Mouse (Mus musculus) olfactory bulb, adult 2 months (tissue): Measurements from ENCODE around the gene Afp. TPM values are rescaled to one million over a fixed set of nuclear protein-coding genes. Genes with fewer than 3 reads are reported as not detected.

Experiments used
- H3K27ac ChIP-seq: fragments of 200-500 bp; 2 replicates; pipeline ENCODE4 v1.5.1; 2012; ENCODE audit warnings: low read depth, low read length; ENCODE audit not compliant: insufficient read depth
- H3K4me1 ChIP-seq: fragments of 200-500 bp; 2 replicates; pipeline ENCODE4 v1.6.1; 2012; ENCODE audit warnings: low read length; ENCODE audit not compliant: control insufficient read depth, insufficient read depth
- H3K4me3 ChIP-seq: fragments of 200-500 bp; 2 replicates; pipeline ENCODE4 v1.5.1; 2012; ENCODE audit warnings: mild to moderate bottlenecking, low read depth, low read length, moderate library complexity; ENCODE audit not compliant: insufficient read depth
- CTCF ChIP-seq: fragments of 200-500 bp; IDR thresholded peaks from 2 replicates; pipeline ENCODE4 v1.5.1; 2012; ENCODE audit warnings: low read depth, mild to moderate bottlenecking, low read length, moderate library complexity; ENCODE audit not compliant: insufficient read depth
- POLR2A ChIP-seq: fragments of 200-500 bp; IDR thresholded peaks from 2 replicates; pipeline ENCODE4 v1.6.1; 2012; ENCODE audit warnings: mild to moderate bottlenecking, low read depth, low read length, moderate library complexity; ENCODE audit not compliant: insufficient read depth
- WGBS: fragments of 180-500 bp; shearing (Covaris S2); methylation state at CpG from one replicate; pipeline ENCODE4 v1.1.7; 2018; 5-methylcytosine and 5-hydroxymethylcytosine counted together
- polyA plus RNA-seq: library from polyadenylated mRNA; stranded (reverse); fragments of >200 nt; gene quantifications from 2 replicates; pipeline ENCODE4 v1.2.4, GENCODE M21; 2012; ENCODE audit warnings: low replicate concordance; ENCODE audit not compliant: missing spikeins, insufficient read depth, insufficient read length

Afp gene
- polyA plus RNA-seq, 1 experiment: not detected

DNA sequence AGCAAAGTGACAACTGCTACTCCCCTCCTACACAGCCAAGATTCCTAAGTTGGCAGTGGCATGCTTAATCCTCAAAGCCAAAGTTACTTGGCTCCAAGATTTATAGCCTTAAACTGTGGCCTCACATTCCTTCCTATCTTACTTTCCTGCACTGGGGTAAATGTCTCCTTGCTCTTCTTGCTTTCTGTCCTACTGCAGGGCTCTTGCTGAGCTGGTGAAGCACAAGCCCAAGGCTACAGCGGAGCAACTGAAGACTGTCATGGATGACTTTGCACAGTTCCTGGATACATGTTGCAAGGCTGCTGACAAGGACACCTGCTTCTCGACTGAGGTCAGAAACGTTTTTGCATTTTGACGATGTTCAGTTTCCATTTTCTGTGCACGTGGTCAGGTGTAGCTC, 16.2 kb upstream of the Afp start:
- no peak for TF ChIP-seq POLR2A
- no peak for TF ChIP-seq CTCF
- H3K4me1 ChIP-seq: no peaks in the 10 kb centered on the region
- H3K27ac ChIP-seq: no peak overlapping the region
- WGBS: 93% methylated on average over 5 of the region's 5 CpGs
- H3K4me3 ChIP-seq: no peak overlapping the region

DNA sequence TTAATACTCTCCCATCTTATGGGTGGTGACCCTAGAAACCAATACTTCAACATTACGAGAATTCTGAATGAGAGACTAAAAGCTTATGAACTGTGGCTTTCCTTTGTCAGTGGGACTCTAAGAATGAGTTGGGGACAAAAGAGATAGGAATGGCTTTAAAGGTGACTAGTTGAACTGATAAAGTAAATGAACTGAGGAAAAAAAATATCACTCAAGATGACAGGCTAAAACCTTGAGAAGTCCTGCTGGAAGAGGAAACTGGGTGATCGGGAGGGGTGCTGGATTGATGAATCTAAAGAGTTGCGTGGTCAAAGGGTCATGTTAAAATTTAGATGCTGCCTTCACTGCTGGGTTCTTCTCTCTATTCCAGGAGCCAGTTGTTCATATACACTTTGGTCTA, 13.8 kb upstream of the Afp start:
- H3K4me1 ChIP-seq: no peaks in the 10 kb centered on the region

GRCm38 (mm10) chr5:90477308-90478140, 13.0 kb upstream of the Afp start:
- 79% methylated on average over 7 of the region's 7 CpGs for WGBS
- H3K4me1 ChIP-seq: no peaks in the 10 kb centered on the region
- no peak overlapping the region for H3K27ac ChIP-seq
- H3K4me3 ChIP-seq: no peak overlapping the region
- TF ChIP-seq CTCF (no peak), POLR2A (no peak)

More for the DNA sequence above, 13.8 kb upstream of the Afp start:
- Histone ChIP-seq H3K27ac (no peak overlapping the region), H3K4me3 (no peak overlapping the region)
- WGBS: 97% methylated on average over 3 of the region's 3 CpGs
- TF ChIP-seq CTCF: no peak

GRCm38 (mm10) chr5:90478886-90479285, 11.7 kb upstream of the Afp start:
- Histone ChIP-seq H3K4me1 (no peaks in the 10 kb centered on the region), H3K27ac (no peak overlapping the region), H3K4me3 (no peak overlapping the region)
- TF ChIP-seq POLR2A: no peak
- TF ChIP-seq CTCF: no peak
- WGBS: 83% methylated on average over 1 of the region's 1 CpGs

- no peaks in the 10 kb centered on the region for H3K4me1 ChIP-seq
- WGBS: 96% methylated on average over 7 of the region's 7 CpGs
- H3K27ac ChIP-seq: no peak overlapping the region
- H3K4me3 ChIP-seq: no peak overlapping the region
- TF ChIP-seq POLR2A (no peak), CTCF (no peak)
Observed at GRCm38 (mm10) chr5:90485597-90485996, 4.9 kb upstream of the Afp start.

DNA sequence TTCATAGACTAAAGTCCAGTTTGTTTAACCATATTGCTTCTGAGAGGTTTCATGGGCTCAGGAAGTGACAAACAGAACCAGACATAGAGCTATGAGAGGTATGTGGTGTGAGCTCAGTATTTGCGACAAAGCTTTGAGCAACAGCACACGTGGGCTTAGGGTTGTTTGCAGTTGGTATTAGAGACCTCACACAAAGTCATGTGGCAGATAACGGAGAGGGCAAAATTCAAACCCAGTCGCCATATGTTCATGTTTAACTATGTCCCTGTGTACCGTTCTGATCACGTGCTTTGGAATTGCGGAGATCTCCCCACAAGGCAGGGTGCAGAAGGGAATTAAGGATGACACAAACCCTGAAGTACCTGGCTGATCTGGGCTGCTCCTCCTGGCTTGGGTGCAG, 2.2 kb upstream of the Afp start:
- WGBS: 90% methylated on average over 7 of the region's 7 CpGs
- TF ChIP-seq POLR2A: no peak
- TF ChIP-seq CTCF: no peak
- H3K4me1 ChIP-seq: no peaks in the 10 kb centered on the region
- no peak overlapping the region for H3K4me3 ChIP-seq
- no peak overlapping the region for H3K27ac ChIP-seq

DNA sequence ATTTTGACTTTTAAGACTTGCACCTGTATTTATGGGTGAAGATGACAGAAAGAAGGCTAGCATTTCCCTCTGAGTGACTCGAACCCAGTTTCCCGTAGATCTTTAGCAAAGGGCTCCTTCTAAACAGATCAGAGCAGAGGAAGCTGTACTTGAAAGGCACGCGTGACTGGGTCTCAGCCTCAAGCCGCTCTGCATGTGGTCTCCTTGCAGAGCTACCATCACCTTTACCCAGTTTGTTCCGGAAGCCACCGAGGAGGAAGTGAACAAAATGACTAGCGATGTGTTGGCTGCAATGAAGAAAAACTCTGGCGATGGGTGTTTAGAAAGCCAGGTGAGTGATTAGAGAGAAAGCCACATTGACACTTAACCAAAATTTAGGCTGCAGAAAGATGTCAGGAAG, 1.9 kb downstream of the Afp start:
- TF ChIP-seq POLR2A: no peak
- no peak for TF ChIP-seq CTCF
- Histone ChIP-seq H3K4me3 (no peak overlapping the region), H3K4me1 (no peaks in the 10 kb centered on the region), H3K27ac (no peak overlapping the region)
- 81% methylated on average over 9 of the region's 9 CpGs for WGBS

- TF ChIP-seq POLR2A (no peak), CTCF (no peak)
- Histone ChIP-seq H3K27ac (no peak overlapping the region), H3K4me1 (peaks cover 3% of the 10 kb centered on the region; the same call in 1 of the 2 replicates), H3K4me3 (no peak overlapping the region)
- 93% methylated on average over 4 of the region's 4 CpGs for WGBS
Observed at GRCm38 (mm10) chr5:90494308-90494707, 3.8 kb downstream of the Afp start.

DNA sequence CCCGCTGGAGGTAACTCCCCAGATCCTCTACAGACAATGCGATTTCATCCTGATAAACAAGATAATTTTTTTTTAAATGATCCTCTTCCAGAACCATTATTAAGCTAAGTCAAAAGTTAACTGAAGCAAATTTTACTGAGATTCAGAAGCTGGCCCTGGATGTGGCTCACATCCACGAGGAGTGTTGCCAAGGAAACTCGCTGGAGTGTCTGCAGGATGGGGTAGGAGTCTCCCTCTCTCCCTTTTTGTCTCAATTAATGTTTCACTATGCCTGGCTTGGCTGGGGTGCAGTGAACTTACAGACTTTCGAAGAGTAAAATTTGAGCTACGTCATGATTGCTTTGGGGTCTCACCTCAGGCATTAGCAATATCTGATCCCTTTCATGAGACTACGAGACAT, 9.0 kb downstream of the Afp start:
- TF ChIP-seq POLR2A (no peak), CTCF (no peak)
- Histone ChIP-seq H3K27ac (no peak overlapping the region), H3K4me3 (no peak overlapping the region), H3K4me1 (peaks cover 3% of the 10 kb centered on the region; the same call in 1 of the 2 replicates)
- WGBS: 46% methylated on average over 7 of the region's 7 CpGs
